Mouse (Mus musculus) heart, postnatal 0 days (tissue): ENCODE data around the gene S100b. TPM values are rescaled to one million over a fixed set of nuclear protein-coding genes. Genes with fewer than 3 reads are reported as not detected.

Experiments
- ATAC-seq: fragments of 200-750 bp; cut with Nextera tagmentation; 2 replicates; pipeline ENCODE4 v1.8.0; 2017; ENCODE audit warnings: low read depth, moderate number of reproducible peaks, moderate library complexity; ENCODE audit not compliant: insufficient read depth
- DNase-seq: peaks from one replicate; pipeline ENCODE4 v3.0.0-alpha.2; 2016; ENCODE audit warnings: low spot score
- H3K27ac ChIP-seq: fragments of 300-500 bp; sonication (generic); 2 replicates; pipeline ENCODE4 v1.5.1; 2014; ENCODE audit warnings: low read depth, mild to moderate bottlenecking
- H3K27me3 ChIP-seq: fragments of 300-500 bp; sonication (generic); 2 replicates; pipeline ENCODE4 v1.6.1; 2014; ENCODE audit warnings: low read length, mixed read lengths; ENCODE audit not compliant: control insufficient read depth, insufficient read depth
- H3K36me3 ChIP-seq: fragments of 300-500 bp; sonication (generic); replicated peaks from 2 replicates; pipeline ENCODE4 v1.6.1; 2014; ENCODE audit warnings: low read length, mixed read lengths; ENCODE audit not compliant: control insufficient read depth, insufficient read depth
- H3K4me1 ChIP-seq: fragments of 300-500 bp; sonication (generic); 2 replicates; pipeline ENCODE4 v1.6.1; 2014; ENCODE audit warnings: antibody characterized with exemption; ENCODE audit not compliant: control insufficient read depth, insufficient read depth
- H3K4me2 ChIP-seq: fragments of 300-500 bp; sonication (generic); 2 replicates; pipeline ENCODE4 v1.6.1; 2014; ENCODE audit warnings: low read depth, mild to moderate bottlenecking, low read length, moderate library complexity
- H3K4me3 ChIP-seq: fragments of 300-500 bp; sonication (generic); 2 replicates; pipeline ENCODE4 v1.5.1; 2014; ENCODE audit warnings: low read depth, low read length
- H3K9ac ChIP-seq: fragments of 300-500 bp; sonication (generic); replicated peaks from 2 replicates; pipeline ENCODE4 v1.6.1; 2014; ENCODE audit warnings: low read depth, low read length, mixed read lengths
- H3K9me3 ChIP-seq: fragments of 300-500 bp; sonication (generic); replicated peaks from 2 replicates; pipeline ENCODE4 v1.6.1; 2016; ENCODE audit warnings: low read length; ENCODE audit not compliant: control insufficient read depth
- CTCF ChIP-seq: IDR thresholded peaks from 2 replicates; pipeline ENCODE4 v1.5.1; 2016; ENCODE audit warnings: antibody characterized with exemption, control low read depth, low read depth
- EP300 ChIP-seq: IDR thresholded peaks from 2 replicates; pipeline ENCODE4 v1.6.1; 2016; ENCODE audit warnings: antibody characterized with exemption, low read depth
- WGBS: fragments of 180-500 bp; shearing (Covaris S2); extraction: QIAGEN DNeasy Blood & Tissue Kit; methylation state at CpG from one replicate; pipeline ENCODE4 v1.1.7; 2014; 5-methylcytosine and 5-hydroxymethylcytosine counted together
- polyA plus RNA-seq: library from polyadenylated mRNA; unstranded; fragments of >200 nt; fragmentation: Nextera tagmentation; extraction: Ambion mirVana; gene quantifications from 2 replicates; pipeline ENCODE4 v1.2.1, GENCODE M21; 2015
- total RNA-seq: library from RNA; depleted of rRNA; stranded (reverse); fragments of >200 nt; gene quantifications from 2 replicates; pipeline ENCODE4 v1.2.3, GENCODE M21; 2014; ENCODE audit warnings: low replicate concordance

The S100b gene
- total and polyA plus RNA-seq, 2 experiments from 2014 or later, result 0.70 TPM; not detected in 1

DNA sequence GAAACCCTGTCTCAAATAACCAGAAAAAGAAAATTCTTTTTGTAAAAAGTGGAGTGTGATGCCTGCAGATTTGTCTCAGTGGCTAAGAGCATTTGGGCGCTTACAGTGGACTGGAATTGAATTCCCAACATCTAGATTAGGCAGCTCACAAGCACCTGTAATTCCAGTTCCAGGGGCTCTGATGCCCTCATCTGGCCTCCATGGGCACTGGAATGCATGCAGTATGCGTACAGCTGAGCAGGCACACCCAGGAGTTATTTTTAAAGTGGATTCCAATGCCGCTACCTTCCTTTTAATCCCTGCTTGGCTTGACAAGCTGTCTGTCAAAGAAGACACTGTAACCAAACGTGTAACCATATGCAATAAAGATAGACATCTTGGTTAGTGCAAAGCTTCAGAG is 14.3 kb upstream of the S100b start:
- H3K36me3 ChIP-seq, result no peaks in the 10 kb centered on the region
- 37% methylated on average over 4 of the region's 4 CpGs for WGBS
- no peak for ATAC-seq

DNA sequence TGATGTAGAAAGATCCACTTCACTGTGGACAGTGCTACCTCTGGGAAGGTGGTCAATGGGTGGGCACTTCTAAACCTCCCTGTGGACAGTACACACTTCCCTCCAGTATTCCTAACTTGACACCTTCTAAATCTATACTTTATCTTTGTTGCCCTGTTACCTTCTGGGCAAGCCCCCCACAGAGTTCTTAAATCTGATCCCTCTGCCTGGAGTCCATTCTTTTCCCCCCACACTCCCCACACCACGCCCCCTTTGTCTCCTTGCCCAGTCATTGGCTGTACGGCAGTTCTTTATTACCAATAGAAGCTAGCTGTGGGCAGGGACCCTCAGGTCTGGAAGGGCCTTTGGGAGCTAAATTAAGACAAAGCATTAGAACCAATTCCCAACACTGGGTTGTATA is 8.5 kb upstream of the S100b start:
- H3K9me3 ChIP-seq, result no peaks in the 10 kb centered on the region
- H3K4me2 ChIP-seq, result no peak overlapping the region
- no peak for DNase-seq
- no peaks in the 10 kb centered on the region for H3K27me3 ChIP-seq
- H3K27ac ChIP-seq, result no peak overlapping the region
- no peaks in the 10 kb centered on the region for H3K36me3 ChIP-seq
- no peak overlapping the region for H3K9ac ChIP-seq
- no peaks in the 10 kb centered on the region for H3K4me1 ChIP-seq
- 72% methylated on average over 2 of the region's 2 CpGs for WGBS
- TF ChIP-seq EP300 (no peak), CTCF (no peak)
- no peak for ATAC-seq
- H3K4me3 ChIP-seq, result no peak overlapping the region

More for the DNA sequence above, 14.3 kb upstream of the S100b start:
- TF ChIP-seq CTCF, result peak; percentile 18; the same call in 1 of the 2 replicates
- TF ChIP-seq EP300, result no peak
- DNase-seq, result no peak
- no peak overlapping the region for H3K4me3 ChIP-seq
- H3K4me2 ChIP-seq, result no peak overlapping the region
- H3K4me1 ChIP-seq, result peaks cover 13% of the 10 kb centered on the region; the same call in 1 of the 2 replicates
- H3K9ac ChIP-seq, result no peak overlapping the region
- H3K9me3 ChIP-seq, result no peaks in the 10 kb centered on the region
- no peaks in the 10 kb centered on the region for H3K27me3 ChIP-seq
- 0 out of 2 replicates have a peak overlapping the region, but pooled peaks have one; percentile 6 for H3K27ac ChIP-seq

DNA sequence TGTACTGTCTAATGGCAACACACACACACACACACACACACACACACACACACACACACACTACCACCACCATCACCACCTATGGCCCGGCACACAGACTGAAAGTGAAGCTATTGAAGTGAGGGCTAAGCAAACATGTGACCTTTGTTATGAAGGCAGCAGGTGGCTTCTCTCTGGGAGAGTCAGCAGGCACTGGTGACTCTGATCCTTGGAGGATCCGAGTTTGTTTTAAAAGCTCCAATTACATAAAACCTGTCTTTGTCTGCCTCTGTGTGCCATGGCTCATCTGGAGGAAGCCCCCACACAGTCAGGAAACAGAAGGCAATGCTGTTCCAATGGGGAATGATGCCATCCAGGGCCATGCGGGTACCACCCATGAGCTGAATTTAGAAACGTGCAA is 7.1 kb upstream of the S100b start:
- Histone ChIP-seq H3K9ac (no peak overlapping the region), H3K4me3 (no peak overlapping the region), H3K4me1 (no peaks in the 10 kb centered on the region), H3K27me3 (no peaks in the 10 kb centered on the region), H3K27ac (no peak overlapping the region), H3K9me3 (no peaks in the 10 kb centered on the region), H3K4me2 (no peak overlapping the region), H3K36me3 (no peaks in the 10 kb centered on the region)
- DNase-seq (no peak), ATAC-seq (no peak)
- WGBS, result 60% methylated on average over 4 of the region's 4 CpGs
- TF ChIP-seq CTCF (no peak), EP300 (no peak)

DNA sequence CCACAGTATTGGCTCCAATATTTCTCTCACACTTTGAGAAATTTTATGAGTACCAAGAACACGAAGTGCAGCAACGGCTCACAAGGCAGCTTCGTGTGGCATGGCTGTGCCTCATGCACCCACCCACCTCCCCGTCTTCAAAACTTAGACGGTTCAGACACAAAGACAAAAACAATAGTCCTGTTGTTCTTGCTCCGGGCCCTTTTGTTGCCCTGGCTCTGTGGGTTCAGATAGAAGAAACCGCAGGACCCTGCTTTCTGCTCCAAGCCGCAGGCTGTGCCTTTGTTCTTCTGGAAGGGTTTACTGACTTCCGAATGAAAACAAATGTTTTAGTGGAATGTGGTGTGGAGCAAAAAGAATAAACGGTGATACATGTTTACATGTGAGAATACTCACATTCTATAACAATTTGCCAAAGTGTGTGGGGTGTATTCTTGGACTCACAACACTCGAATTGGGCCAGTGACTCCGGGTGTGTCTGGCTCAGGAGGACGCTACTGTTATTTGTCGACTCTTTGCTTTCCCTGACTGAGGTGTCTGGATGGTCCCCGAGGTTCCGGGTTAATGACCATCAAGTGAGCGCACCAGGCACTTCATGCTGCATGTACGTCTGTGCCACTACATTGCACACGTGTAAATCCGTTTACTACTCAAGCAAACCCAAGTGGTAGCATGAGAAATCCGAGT is 5.5 kb upstream of the S100b start:
- 70% methylated on average over 21 of the region's 21 CpGs for WGBS
- ATAC-seq, result no peak
- no peaks in the 10 kb centered on the region for H3K27me3 ChIP-seq
- no peak for TF ChIP-seq EP300
- TF ChIP-seq CTCF, result no peak
- H3K36me3 ChIP-seq, result no peaks in the 10 kb centered on the region
- H3K4me1 ChIP-seq, result no peaks in the 10 kb centered on the region
- no peak overlapping the region for H3K4me2 ChIP-seq
- no peak overlapping the region for H3K9ac ChIP-seq
- H3K27ac ChIP-seq, result no peak overlapping the region
- H3K4me3 ChIP-seq, result no peak overlapping the region
- no peaks in the 10 kb centered on the region for H3K9me3 ChIP-seq
- DNase-seq, result no peak

DNA sequence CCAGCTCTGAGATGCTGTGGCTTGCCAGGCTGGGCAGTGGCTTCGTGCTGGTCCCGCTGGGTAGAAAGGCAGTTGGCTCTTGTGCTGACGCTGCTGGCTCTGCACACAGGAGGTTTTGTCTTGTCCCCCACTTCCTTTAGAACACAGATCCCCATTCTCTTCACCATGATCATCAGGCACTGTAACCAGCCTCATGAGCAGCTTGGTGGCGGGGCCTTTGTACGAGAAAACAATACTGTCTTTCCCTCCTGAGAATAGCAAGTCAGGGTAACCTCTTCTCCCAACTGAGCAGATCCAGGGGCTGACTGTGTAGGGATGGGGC is 5.0 kb upstream of the S100b start:
- DNase-seq (no peak), ATAC-seq (no peak)
- Histone ChIP-seq H3K27ac (no peak overlapping the region), H3K27me3 (no peaks in the 10 kb centered on the region), H3K9me3 (no peaks in the 10 kb centered on the region), H3K4me1 (no peaks in the 10 kb centered on the region), H3K4me3 (no peak overlapping the region), H3K9ac (no peak overlapping the region), H3K4me2 (no peak overlapping the region), H3K36me3 (no peaks in the 10 kb centered on the region)
- 84% methylated on average over 5 of the region's 5 CpGs for WGBS
- no peak for TF ChIP-seq CTCF
- TF ChIP-seq EP300, result no peak

DNA sequence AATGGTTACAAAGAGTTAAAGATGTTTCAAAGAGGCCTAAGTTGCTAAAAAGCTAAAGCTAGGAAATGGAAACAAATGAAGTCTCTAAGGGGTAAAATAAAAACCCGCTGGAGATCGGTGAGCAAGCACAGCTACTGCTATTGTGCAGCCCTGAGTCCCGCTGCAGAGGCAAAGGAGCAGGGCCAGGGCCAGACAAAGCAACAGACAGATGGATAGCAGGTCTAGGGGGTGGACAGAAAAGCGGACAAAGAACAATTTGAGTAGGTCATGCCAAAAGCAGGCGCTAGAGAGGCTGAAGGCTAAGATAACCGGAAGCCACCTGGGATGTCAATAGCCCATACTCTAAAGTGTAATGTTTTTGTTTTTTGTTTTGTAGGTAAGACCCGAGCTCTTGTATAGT is 2.8 kb upstream of the S100b start:
- Histone ChIP-seq H3K36me3 (no peaks in the 10 kb centered on the region), H3K9ac (no peak overlapping the region), H3K9me3 (no peaks in the 10 kb centered on the region), H3K4me2 (no peak overlapping the region), H3K27me3 (no peaks in the 10 kb centered on the region), H3K27ac (no peak overlapping the region), H3K4me1 (peaks cover 5% of the 10 kb centered on the region; the same call in 1 of the 2 replicates), H3K4me3 (no peak overlapping the region)
- DNase-seq (no peak), ATAC-seq (no peak)
- 81% methylated on average over 7 of the region's 7 CpGs for WGBS
- TF ChIP-seq CTCF, result no peak
- TF ChIP-seq EP300, result no peak
